Mouse (Mus musculus) layer of hippocampus, adult 9-11 months (tissue): ENCODE data around the gene Zfr.
A peak's percentile ranks its signal among the peaks of the same experiment; 100 is the strongest.
"Not testable (repeated sequence)": the region's sequence is repeated elsewhere in the genome, so short reads cannot be mapped to it uniquely, and the experiment has no call there.

Experiments used
- DNase-seq: peaks from one replicate; pipeline ENCODE4 v3.0.0; 2022

Zfr gene

DNA sequence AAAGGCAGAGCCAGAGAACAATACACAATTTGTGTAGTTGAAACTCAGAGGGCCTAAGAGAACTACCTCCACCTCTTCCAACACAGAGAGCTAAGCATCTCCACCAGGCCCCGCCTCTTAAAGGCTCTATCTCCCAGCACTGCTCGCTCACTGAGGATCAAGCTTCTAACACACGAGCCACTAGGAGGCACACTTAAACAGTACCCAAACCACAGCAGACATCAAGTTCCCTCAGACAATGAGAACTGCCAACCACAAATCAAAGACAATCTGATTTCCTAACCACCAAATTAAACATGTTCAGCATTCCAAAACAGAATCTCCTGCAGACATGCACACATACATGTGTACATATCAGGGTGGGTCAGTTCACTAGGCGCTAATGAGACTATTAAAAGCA, 9.4 kb upstream of the Zfr start:
- no peak for DNase-seq

DNA sequence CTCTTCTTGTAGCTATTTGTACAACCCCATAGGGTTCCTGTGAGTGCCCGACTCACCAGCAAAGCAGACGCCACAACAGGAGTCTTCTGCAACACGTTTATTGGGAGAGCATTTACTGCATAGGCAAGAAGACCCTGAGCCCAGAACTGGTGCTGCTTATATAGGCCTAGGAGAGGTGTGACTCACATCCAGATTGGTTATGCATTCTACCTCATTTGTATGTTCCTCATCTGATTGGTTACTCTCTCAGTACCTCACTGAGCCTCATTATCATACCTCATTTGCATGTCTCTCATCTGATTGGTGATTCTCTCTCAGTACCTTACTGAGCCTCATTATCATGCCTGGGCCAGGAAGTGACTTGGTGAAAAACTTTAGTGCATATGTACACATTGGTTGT, 8.7 kb upstream of the Zfr start:
- not testable (repeated sequence) for DNase-seq

DNA sequence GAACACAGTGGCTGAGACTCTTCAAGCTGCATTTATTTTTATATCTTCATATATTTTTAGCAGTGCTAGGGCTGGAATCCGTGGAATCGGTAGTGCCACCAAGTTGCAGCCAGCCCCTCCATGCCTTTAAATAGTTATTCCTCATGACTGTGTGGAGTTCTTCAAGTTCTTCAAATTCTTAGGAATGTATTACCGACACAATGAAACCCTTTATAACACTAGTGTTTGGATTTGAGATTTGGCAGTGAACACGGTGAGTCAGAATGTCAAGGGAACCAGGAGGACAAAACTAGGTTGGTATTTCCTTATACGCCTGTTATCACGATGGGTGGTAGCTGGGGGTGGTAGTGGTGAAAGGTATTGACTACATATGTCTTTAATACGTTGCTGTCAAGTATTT, 6.4 kb upstream of the Zfr start:
- no peak for DNase-seq

DNA sequence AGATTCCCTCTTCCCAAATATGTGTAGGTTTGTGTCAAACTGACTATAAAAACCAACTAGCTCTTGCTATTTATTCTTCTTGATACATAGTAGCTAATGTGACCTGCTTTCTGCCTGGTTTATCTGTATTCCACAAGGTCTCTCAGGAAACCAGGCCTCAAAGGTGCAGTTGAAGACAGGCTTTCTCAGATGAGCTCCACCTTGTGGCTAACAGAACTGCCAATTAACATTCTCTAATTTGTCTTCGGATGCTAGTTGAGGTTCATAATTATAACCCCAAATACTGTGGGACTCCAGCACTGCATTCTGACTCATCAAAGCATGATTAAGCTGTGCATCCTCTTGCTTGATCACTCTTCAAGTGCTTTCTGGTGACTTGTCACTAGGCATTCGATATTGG, 4.2 kb upstream of the Zfr start:
- peak; percentile 39 for DNase-seq

DNA sequence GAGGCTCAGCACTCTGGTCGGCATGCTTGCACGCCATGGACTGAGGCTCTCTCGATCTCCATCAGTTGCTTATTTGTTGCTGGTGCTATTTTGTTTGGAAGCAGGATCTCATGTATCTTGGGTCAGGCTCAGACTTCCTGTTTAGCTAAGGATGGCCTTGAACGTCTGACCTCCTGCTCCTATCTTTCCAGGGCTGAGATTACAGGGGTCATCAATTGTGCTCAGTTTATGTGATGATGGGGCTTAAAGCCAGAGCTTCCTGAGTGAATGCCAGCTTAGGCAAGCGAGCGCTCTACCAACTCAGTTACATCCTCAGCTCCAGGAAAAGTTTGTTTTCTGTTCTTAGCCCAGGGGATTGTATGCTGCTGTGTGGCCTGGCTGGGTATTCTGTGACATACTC, 3.1 kb upstream of the Zfr start:
- DNase-seq: no peak

DNA sequence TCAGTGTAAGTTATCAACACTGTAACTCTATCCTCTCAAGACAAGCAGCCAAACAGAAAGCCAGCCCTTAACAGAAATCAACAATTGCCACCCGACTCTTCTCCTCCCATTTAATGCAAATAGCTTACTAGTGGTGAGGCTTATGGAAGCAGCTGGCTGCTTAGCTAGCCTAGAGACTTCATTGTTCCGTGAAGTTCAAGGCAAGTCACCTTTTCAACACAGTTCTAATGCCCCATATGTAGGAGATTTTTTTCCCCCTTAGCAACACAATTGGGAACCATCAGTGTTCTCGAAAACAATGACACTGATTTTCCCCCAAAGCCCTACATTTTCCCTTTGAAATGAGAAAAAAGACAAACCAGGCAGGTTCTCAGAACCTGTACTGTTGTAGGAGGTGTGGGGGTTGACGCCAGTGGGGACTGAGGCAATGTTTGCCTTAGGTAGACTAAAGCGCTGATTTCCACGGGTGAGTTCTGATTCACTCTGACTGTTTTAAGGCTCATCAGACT, 1.9 kb upstream of the Zfr start:
- DNase-seq: no peak

DNA sequence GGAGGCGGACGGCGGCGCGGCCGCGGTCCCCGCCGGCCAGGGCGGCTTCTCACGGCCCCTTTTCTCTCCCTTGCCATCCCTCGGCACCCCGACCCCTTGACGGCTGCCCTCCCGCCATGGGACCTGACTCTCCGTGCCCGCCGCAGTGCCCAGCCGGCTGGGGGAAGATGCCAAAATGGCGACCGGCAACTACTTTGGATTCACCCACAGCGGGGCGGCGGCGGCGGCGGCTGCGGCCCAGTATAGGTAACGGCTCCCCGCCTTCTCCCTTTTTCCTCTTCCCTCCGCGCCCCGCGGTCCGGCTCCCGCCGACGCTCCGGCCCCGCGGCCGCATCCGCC, 431 bp downstream of the Zfr start:
- peak; percentile 34 for DNase-seq

DNA sequence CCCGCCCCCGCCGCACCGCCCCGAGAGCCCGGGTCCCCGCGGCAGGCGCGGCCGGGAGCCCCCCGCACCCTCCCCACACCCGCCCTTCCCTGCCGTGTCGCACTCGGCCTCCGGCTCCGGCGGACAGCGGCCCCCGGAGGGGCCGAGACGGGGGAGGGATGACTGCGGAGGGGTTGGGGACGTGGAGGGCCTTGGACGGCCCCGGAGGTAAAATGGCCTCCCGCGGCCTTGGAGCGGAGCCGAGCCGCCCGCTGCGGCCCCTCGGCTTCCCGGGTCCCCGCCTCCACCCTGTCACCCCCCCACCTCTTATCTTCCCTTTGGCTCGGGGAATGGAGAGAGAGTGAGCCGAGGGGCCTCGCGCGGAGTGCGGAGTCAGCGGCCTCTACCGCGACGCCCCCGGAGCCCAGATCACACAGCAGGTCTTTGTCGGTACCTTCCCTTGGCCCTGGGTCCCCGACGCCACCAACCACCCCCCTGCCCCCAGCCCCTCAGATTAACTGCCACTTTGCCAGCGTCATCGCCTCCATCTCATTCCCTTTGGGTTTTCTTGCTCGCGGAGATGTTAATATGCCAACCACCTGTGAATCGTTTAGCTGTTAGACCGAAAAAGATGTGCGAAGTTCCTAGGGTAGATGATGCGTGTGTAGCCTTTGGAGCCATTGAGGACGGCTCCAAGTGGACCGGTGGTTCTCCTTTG, 949 bp downstream of the Zfr start:
- no peak for DNase-seq

DNA sequence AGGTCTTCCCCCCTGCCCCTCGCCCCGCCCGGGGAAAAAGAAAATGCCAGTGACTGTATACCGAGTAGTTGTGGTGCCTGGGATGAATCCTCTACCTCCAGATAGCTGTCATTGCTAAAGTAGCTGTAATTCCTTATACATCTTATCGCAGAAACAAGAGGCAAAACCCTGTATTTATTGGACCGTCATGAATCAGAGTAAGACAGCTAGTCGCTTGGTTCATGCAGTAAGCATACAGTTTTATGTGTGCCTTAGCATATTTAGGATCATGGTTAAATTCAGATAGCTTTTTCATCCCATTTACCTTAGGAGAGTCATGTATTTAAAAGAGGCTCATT, 1.5 kb downstream of the Zfr start:
- no peak for DNase-seq

DNA sequence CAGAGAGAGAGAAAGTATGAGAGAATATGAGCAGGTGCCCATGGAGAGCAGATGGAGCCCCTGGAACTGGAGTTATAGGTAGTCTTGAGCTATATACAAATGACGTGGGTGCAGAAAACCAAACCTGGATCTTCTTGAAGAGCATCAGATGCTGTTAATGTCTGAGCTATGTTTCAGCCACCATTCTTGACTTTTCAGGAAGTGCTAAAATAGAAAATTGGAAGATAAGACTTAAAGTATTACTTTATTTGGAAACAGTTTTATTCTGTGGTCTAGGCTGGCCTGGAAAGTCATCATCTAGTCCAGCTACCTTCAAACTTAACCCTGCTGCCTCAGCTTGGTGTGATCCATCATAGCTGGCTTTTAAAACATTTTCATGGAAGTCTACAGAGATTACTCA, 7.3 kb downstream of the Zfr start:
- no peak for DNase-seq

DNA sequence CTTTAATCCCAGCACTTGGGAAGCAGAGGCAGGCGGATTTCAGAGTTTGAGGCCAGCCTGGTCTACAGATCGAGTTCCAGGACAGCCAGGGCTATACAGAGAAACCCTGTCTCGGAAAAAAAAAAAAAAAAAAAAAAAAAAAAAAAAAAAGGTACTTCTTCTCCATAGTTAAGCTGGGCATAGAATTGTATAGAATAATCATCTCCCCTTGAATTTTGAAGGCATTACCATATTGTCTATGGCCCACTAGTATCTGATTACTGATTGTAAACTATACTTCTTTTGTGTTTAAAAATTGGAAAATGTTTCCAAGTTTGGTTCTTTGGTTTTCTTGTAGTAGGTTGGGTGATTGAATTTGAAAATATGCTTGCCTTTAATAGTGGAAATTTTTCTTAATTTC, 13.2 kb downstream of the Zfr start:
- DNase-seq: not testable (repeated sequence)

DNA sequence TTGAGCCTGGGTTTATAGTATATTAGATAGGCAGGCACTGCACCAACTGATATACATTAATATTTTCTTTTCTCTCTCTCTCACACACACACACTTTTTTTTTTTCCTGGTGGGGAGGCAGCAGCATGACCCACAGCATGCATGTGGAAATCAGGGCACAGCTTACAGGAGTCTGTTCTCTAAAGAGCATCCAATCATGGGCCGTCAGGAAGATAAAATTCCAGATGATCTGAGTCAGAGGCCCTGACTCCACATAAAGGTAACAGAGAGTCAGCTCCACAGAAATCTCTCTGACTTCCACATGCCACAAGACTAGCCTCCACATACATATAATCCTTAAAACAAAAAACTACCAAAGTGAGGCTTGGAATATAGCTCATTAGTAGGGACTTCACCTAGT, 16.9 kb downstream of the Zfr start:
- no peak for DNase-seq

DNA sequence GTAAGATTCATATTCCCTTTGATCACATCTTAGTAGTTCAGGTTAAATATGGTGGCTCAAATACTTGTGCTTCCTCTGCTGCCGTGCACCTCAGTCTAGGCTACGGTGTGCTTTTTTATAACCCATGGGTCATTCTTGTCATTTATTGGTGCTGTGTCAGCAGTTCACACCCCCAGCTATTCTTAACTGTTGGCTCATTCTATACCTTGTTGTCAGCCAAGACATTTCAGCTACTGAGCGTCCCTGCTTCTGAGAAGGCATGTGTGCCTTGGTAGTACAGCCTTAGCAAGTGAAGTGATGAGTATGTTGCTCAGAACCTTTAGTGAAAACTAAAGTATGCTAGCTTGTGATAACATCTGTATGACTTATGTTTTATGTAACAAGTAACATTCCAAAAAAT, 17.7 kb downstream of the Zfr start:
- no peak for DNase-seq

DNA sequence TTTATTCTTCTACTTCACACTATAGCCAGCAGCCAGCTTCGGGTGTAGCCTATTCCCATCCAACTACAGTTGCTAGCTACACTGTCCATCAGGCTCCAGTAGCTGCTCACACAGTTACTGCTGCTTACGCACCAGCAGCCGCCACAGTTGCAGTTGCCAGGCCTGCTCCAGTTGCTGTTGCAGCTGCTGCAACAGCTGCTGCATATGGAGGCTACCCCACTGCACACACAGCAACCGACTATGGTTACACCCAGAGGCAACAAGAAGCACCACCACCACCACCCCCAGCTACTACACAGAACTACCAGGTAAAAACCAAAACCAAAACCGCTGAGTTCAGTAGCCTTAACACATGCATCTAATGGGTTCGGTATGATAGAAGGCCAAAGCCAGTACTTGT, 18.7 kb downstream of the Zfr start:
- DNase-seq: no peak

DNA sequence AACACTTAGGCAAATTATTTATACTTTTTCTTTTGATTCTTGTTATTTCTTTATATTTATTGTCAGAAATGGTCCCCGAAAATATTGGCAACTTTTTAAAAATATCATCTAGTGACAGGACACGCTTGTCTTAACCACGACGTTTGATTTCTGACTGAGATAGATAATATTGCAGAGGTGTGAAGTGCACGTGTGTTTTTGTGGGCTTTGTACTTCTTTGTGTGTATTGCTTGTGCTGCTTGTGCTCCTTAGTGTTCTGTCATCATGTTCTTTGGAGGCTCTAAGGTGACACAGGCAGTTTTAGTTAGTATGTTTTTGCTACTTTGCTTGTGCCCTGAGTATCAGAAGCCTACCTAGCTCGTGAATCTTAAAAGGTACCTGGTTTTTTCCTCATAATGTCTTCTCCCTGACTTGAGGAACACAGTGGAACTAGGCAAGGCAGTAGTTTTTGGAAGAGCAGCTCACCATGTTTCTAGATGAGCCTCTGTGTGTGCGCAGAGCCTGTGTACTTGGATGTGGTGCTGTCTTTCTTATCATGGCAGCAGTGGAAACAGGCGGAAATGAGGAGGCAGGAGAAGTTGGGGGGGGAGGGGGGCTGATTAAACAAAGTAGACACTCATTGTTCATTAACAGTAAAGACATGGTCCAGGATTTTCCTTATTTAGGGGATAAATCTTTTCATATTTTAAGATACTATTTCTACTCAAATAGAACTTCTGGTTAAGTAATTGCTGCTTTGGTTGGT, 23.5 kb downstream of the Zfr start:
- DNase-seq: no peak

DNA sequence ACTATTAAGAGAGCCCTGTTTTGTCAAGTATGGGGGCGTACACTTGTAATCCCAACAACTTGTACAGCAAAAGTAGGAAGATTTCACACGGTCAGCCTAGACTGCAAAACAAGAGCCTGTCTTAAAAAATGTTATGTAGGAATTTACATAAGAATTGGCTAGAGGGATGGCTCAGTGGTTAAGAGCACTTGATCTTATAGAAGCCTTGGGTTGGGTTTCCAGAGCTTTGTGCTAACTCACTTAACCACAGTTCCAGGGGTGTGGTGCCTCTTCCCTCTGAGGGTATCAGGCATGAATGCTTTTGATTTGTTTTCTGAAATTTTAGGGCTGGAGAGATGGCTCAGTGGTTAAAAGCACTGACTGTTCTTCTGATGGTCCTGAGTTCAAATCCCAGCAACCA, 29.8 kb downstream of the Zfr start:
- no peak for DNase-seq

DNA sequence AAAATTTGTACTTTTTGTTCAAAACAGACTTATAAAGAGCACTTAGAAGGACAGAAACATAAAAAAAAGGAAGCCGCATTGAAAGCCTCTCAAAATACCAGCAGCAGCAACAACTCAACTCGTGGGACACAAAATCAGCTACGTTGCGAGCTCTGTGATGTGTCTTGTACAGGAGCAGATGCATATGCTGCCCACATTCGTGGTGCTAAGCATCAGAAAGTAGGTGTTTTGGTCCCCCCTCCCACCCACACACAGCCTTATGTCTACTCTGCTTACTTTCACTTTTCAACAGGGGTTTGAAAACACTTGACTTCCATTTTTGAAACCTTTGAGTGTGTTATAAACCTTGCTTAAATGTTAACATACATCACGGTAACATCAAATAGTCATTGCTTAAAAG, 31.9 kb downstream of the Zfr start:
- peak; percentile 80 for DNase-seq

DNA sequence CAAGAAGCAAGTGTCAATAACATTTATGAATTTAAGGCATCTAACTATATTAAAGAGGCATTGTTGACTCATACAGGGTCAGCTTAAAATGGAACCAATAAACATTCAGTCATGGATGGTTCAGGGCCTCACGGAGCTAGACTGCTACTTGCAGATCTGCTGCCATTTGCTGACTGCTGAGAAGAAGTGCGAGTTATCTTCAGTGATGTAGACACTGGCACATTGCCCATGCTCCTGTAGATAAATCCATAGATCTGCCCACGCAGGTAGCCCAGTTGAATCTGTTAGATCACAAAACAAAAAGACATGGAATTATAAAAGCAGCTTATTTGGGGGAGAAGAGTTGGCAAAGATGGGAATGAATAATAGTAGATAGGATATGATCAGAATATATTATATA, 36.1 kb downstream of the Zfr start:
- peak; percentile 54 for DNase-seq

DNA sequence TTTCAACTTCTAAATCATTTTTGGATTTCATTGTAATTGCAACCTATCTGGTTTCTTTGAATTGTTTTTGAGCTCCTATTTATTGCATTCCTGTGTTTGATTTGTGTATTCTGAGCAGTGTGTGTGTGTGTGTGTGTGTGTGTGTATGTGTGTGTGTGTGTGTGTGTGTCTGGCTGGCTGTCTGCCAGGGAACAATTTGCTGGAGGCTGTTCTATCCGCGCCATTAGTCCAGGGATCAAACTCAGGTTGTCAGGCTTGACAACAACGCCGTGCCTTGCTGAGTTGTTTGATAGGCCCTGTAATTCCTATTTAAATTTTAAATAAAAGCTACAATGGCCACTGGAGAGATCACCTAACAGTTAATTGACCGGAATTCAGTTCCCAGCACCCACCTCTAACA, 60.5 kb downstream of the Zfr start:
- no peak for DNase-seq

DNA sequence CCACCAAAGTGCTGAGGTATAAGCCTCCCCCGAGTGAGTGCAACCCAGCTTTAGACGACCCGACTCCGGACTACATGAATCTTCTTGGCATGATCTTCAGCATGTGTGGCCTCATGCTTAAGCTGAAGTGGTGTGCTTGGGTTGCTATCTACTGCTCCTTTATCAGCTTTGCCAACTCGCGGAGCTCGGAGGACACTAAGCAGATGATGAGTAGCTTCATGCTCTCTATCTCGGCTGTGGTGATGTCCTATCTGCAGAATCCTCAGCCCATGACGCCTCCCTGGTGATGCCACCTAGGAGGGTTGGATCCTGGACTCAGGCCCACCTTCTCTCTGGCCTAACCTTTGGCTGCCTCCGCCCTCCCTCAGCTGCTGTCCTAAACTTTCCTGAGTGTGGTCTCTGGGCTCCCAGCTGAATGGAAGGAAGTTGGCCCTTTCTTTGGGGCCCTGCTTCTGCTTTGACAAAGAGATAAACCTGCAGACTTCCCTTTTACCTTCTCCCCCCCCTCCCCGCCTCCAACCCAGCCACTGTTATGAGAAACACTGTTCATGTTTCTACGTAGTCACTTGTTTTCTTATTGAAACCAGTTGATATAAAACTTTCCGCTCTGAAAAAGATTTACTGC, 63.7 kb downstream of the Zfr start:
- DNase-seq: not testable (repeated sequence)

DNA sequence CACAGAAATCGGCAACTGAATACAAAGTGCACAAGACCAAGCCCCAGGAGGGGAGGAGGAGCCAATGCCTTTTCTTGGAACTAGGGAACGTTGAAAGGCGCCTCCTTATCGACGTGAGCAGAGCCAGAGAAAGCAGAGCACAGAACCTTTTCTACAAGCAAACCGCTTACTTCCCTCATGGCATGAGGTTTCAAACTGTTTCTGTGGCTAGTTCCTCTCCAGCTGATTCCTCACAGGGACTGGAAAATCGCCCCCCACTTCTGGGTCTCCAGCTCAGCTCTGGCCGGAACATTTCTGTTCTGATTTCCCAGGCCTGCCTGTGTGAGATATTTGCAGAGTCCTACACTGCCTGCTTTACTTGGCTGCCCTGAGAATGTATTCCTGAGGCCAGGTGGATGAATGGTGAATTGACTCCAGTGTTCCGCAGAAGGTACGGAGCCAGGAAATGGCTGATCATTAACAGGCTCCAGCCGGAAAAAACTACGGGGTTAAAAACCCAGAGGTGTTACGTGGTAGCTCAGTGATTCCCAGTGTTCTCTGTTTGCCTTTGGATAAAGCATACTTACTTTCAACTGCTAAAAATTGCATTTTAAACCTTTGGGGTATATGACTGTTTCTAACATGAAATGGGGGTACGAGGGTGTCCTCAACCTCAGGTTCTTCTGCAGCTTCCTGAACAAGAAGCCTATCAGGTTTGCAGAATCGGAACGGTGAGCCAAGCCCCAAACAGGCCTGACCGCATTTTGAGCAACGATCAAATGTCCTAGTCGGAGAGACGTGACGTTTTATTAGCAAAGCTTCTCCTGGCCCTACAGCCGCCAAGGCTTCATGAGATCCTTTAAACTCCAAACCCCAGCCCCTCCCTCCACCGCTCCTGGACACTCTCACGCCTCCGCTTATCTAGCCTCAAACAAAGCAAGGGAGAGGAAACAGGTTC, 76.5 kb downstream of the Zfr start:
- DNase-seq: no peak

DNA sequence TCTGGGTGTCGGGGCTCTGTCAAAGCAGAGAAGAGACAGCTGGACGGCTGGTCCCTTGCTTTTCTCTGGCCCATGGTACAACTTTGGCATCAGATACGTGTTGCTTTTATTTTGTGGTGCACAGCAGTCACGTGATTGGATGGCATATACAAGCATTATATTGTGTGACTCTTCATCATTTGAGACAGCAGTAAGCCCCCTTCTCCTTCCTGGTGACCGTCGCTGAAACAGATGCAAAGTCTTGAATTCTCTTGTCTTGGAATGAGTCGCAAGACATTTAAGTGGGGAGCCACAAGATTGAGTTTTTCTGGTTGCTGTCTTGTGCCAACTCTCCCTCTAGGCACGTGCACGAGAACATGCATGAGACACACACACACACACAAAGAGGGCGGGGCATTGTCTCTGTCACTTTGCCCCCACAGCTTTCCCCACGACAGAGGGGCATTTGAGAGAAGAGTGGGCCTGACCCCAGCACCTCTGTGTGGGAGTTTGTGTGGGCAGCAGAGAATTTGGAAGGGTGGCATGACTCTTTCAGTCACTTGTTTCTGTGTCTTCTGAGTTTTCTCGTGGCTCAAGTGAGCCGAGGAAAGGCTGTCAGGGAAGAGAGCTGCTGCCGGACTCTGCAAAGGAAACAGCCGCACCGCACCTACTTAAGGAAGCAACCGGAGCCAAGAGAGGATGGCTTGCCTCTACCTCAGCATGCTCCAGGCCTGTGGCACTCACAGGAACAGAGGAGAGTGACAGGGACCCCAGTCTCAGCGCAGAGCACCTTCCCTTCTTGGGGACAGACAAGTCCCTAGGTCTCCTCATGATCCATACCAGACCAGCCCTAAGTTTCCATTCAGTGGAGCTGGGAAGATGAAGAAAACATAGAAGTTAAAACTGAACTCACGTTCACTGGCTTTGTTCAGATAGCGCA, 77.4 kb downstream of the Zfr start:
- DNase-seq: no peak
